Mouse (Mus musculus): ENCODE measurements at regions not wholly inside any gene's neighbourhood (a gene's known extent, or its start where the extent isn't known, plus 50 kb on each side); places are given as distances from the start of the nearest gene placed in this dataset.
"Not testable (repeated sequence)": the region's sequence is repeated elsewhere in the genome, so short reads cannot be mapped to it uniquely, and the experiment has no call there.

GRCm38 (mm10) chr3:152040751-152041150, 125.3 kb downstream of the Gipc2 start:
- no peak for DNase-seq

- DNase-seq = not testable (repeated sequence)
Measured at GRCm38 (mm10) chr3:152036819-152037218, 129.2 kb downstream of the Gipc2 start.

GRCm38 (mm10) chr3:152035416-152035815, 130.6 kb downstream of the Gipc2 start:
- no peak for DNase-seq

- DNase-seq = no peak
Measured at GRCm38 (mm10) chr3:152034686-152035085, 131.3 kb downstream of the Gipc2 start.

GRCm38 (mm10) chr3:152034221-152034620, 131.8 kb downstream of the Gipc2 start:
- no peak for DNase-seq

GRCm38 (mm10) chr3:152032663-152033318, 133.2 kb downstream of the Gipc2 start:
- DNase-seq = no peak

- DNase-seq = no peak
Measured at GRCm38 (mm10) chr3:152028695-152029094, 137.3 kb downstream of the Gipc2 start.

- no peak for DNase-seq
Measured at GRCm38 (mm10) chr3:152026034-152026433, 140.0 kb downstream of the Gipc2 start.

- no peak for DNase-seq
Measured at GRCm38 (mm10) chr3:152025122-152025521, 140.9 kb downstream of the Gipc2 start.

- no peak for DNase-seq
Measured at GRCm38 (mm10) chr3:152006747-152007146, 159.3 kb downstream of the Gipc2 start.

- DNase-seq = no peak
Measured at GRCm38 (mm10) chr3:152005366-152006025, 160.5 kb downstream of the Gipc2 start.

GRCm38 (mm10) chr3:152004411-152004955, 161.5 kb downstream of the Gipc2 start:
- DNase-seq = no peak

- DNase-seq = no peak
Measured at GRCm38 (mm10) chr3:151997534-151998107, 160.2 kb upstream of the Ptgfr start.

- DNase-seq = no peak
Measured at GRCm38 (mm10) chr3:151997111-151997510, 159.7 kb upstream of the Ptgfr start.

GRCm38 (mm10) chr3:151988221-151988620, 150.8 kb upstream of the Ptgfr start:
- DNase-seq = no peak

- DNase-seq = no peak
Measured at GRCm38 (mm10) chr3:151978136-151978535, 140.7 kb upstream of the Ptgfr start.

- DNase-seq = no peak
Measured at GRCm38 (mm10) chr3:151977651-151978050, 140.2 kb upstream of the Ptgfr start.

- no peak for DNase-seq
Measured at GRCm38 (mm10) chr3:151949865-151950264, 112.4 kb upstream of the Ptgfr start.

- DNase-seq = no peak
Measured at GRCm38 (mm10) chr3:151948015-151948645, 110.7 kb upstream of the Ptgfr start.

GRCm38 (mm10) chr3:151945916-151946315, 108.5 kb upstream of the Ptgfr start:
- no peak for DNase-seq

GRCm38 (mm10) chr3:151943542-151943941, 106.1 kb upstream of the Ptgfr start:
- DNase-seq = no peak

- DNase-seq = no peak
Measured at GRCm38 (mm10) chr3:151938472-151939029, 101.1 kb upstream of the Ptgfr start.

GRCm38 (mm10) chr3:151931656-151932055, 94.2 kb upstream of the Ptgfr start:
- DNase-seq = no peak
